Mouse (Mus musculus) hindbrain, embryonic 15.5 days (tissue): ENCODE results near the gene Clstn1. TPM values are rescaled to one million over a fixed set of nuclear protein-coding genes. Genes with fewer than 3 reads are reported as not detected.
A peak's percentile ranks its signal among the peaks of the same experiment; 100 is the strongest.

Experiments
- ATAC-seq: fragments of 200-750 bp; cut with Nextera tagmentation; 2 replicates; pipeline ENCODE4 v1.8.0; 2017; ENCODE audit warnings: low read depth, moderate number of reproducible peaks, moderate TSS enrichment; ENCODE audit not compliant: low FRiP score
- H3K27ac ChIP-seq: fragments of 300-500 bp; sonication (generic); replicated peaks from 2 replicates; pipeline ENCODE4 v1.5.1; 2015; ENCODE audit warnings: mild to moderate bottlenecking, inconsistent platforms
- H3K27me3 ChIP-seq: fragments of 300-500 bp; sonication (generic); 2 replicates; pipeline ENCODE4 v1.6.1; 2015; ENCODE audit warnings: control low read depth, inconsistent platforms
- H3K36me3 ChIP-seq: fragments of 300-500 bp; sonication (generic); 2 replicates; pipeline ENCODE4 v1.6.1; 2015; ENCODE audit warnings: control low read depth, inconsistent platforms
- H3K4me1 ChIP-seq: fragments of 300-500 bp; sonication (generic); replicated peaks from 2 replicates; pipeline ENCODE4 v1.6.1; 2015; ENCODE audit warnings: control low read depth, inconsistent platforms
- H3K4me2 ChIP-seq: fragments of 300-500 bp; sonication (generic); 2 replicates; pipeline ENCODE4 v1.6.1; 2015; ENCODE audit warnings: moderate library complexity, mild to moderate bottlenecking, inconsistent platforms
- H3K4me3 ChIP-seq: fragments of 300-500 bp; sonication (generic); 2 replicates; pipeline ENCODE4 v1.5.1; 2015; ENCODE audit warnings: mild to moderate bottlenecking, inconsistent platforms
- H3K9ac ChIP-seq: fragments of 300-500 bp; sonication (generic); 2 replicates; pipeline ENCODE4 v1.6.1; 2015; ENCODE audit warnings: inconsistent platforms
- H3K9me3 ChIP-seq: fragments of 300-500 bp; sonication (generic); 2 replicates; pipeline ENCODE4 v1.6.1; 2016; ENCODE audit warnings: control low read depth, inconsistent platforms
- WGBS: fragments of 180-500 bp; shearing (Covaris S2); methylation state at CpG from one replicate; pipeline ENCODE4 v1.1.7; 2015; 5-methylcytosine and 5-hydroxymethylcytosine counted together
- microRNA-seq: library from miRNA; unstranded; fragments of <30 nt; microRNA quantifications from one replicate; pipeline ENCODE4, GENCODE M21; 2016
- polyA plus RNA-seq: library from polyadenylated mRNA; unstranded; fragments of >200 nt; fragmentation: Nextera tagmentation; extraction: Ambion mirVana; gene quantifications from 2 replicates; pipeline ENCODE4 v1.2.1, GENCODE M21; 2015

Gene Clstn1
- polyA plus RNA-seq, 1 experiment from 2014 or later: 198 TPM

DNA sequence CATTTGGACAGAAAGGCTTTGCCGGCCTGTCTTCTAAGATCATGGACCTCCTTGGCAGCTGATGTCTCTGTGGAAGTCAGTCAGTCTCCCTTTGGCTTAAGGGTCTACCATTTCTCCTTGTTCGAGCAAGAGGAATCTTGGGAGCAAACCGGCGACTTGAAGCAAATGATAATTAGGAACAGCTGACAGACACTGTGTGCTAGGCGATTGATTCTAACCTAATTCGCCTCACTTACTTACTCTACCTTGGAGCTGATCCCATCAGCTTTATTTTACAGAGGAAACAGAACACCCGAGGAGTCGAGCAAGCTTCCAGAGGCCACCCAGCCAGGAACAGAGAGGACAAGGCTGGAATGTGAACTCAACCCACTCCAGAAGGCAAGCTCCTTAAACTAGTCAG, 105.1 kb downstream of the Clstn1 start:
- 72% methylated on average over 8 of the region's 8 CpGs for WGBS
- Histone ChIP-seq H3K36me3 (no peaks in the 10 kb centered on the region), H3K9me3 (no peaks in the 10 kb centered on the region), H3K4me3 (no peak overlapping the region), H3K4me2 (no peak overlapping the region), H3K27me3 (no peaks in the 10 kb centered on the region), H3K27ac (no peak overlapping the region), H3K4me1 (no peaks in the 10 kb centered on the region; the same call in 1 of the 2 replicates), H3K9ac (no peak overlapping the region)
- ATAC-seq: no peak

DNA sequence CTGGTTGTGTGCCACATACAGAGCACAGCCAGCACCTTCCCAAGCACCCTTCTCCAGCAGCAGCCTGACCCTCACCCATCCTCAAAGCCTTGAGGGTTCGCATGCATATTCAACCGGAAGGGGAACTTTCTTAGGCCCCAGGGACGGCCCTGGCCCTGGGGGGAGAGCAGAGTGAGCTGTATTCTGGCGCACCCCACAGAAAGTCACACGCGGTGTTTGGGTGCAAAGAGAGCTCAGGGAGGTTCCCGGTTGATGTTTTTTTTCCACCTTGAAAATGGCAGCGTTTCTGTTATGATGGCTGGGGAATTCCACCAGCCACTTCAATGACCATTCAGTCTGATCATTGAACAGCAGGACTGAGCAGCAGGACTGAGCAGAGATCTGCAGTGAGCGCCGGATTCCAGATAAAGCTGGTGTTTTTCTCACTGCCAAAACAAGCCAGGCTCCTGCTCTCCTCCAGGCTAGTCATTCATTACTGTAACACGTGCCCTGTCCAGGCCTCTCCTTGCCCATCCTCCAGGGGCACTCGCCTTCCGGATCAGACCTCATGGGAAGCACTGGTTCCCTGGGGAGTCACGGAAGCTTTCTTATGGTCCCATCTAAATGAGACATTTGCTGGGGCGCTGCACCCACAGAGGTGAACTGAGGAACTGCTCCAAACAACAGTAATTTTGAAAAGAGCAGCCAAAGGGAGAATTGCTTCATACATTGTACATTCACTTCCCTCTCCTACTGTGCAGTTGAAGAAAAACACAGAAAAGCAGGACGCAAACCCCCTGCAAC, 110.1 kb downstream of the Clstn1 start:
- no peak overlapping the region for H3K4me3 ChIP-seq
- no peak for ATAC-seq
- H3K4me2 ChIP-seq: 0 out of 2 replicates have a peak overlapping the region, but pooled peaks have one; percentile 1

DNA sequence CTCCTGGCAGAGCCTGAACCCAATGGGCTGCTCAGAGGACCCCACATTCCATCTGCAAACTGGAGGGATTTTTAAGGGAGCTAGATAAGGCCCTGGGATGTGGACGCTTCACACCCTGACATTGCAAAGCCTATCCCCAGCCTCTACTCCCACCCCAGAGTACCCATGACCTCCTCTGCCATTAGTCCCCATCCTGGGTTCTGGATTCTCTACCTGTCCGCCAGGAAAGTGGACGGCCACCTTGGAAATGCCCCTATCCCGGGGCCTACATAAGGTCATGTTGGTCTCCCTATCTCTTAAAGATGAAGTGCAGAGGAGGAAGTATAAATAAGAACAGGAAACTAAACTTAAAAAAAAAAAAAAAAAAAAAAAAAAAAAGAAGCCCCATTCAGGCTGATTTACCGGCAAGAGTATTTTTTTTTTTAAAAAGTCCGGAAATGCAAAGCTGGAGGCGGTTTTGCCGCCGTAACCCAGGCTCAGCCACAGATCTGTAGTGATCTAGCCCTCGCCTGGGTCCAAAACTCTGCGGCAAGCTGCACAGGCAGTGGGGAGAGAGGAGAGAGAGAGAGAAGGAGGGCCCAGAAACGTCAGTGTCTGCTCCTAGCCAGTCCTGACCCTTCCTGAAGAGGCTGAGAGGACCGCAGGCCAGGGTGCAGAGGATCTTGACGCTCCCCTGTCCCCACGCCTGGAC, 111.4 kb downstream of the Clstn1 start:
- Histone ChIP-seq H3K27ac (no peak overlapping the region), H3K4me2 (peak overlapping the region; percentile 82)

More for the DNA sequence above, 110.1 kb downstream of the Clstn1 start:
- Histone ChIP-seq H3K4me1 (peaks cover 10% of the 10 kb centered on the region), H3K27me3 (peaks cover 18% of the 10 kb centered on the region; the same call in 1 of the 2 replicates), H3K36me3 (no peaks in the 10 kb centered on the region), H3K9ac (no peak overlapping the region), H3K9me3 (no peaks in the 10 kb centered on the region), H3K27ac (no peak overlapping the region)
- WGBS: 28% methylated on average over 16 of the region's 16 CpGs

DNA sequence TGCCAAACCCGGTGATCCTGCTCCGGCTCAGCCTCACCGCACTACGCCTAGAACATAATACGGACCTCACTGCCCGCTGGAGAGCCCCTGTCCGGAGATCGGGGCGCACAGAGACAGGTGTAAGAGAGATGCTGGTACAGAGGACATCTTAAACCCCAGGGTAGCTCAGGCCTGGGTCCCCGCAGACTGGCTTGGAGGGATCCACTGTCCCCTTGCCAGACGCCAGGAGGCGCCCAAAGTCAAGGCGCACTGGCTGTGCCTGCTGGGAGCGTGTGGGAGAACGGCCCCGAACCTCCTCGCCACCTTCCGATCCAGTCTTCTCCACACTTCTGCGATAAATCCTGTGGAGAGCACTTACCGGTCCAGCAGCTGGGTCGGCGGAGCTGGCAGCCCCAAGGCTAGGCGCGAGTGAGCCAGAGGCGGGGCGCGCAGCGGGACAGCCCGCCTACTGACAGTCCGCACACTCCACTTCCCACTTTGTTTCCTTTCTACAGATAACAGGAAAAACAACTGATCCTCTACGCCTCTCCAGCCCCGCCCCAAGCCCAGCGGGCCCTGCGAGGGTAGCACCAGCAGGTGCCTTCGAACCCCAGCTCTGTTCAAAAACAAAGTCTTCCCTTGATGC, 112.0 kb downstream of the Clstn1 start:
- H3K4me1 ChIP-seq: peaks cover 10% of the 10 kb centered on the region
- no peaks in the 10 kb centered on the region for H3K36me3 ChIP-seq
- H3K9me3 ChIP-seq: no peaks in the 10 kb centered on the region
- H3K4me2 ChIP-seq: peak overlapping the region; percentile 82
- peaks cover 18% of the 10 kb centered on the region; the same call in 1 of the 2 replicates for H3K27me3 ChIP-seq
- peak overlapping the region; percentile 36 for H3K9ac ChIP-seq
- ATAC-seq: peak; percentile 45; the same call in 1 of the 2 replicates
- H3K27ac ChIP-seq: no peak overlapping the region
- H3K4me3 ChIP-seq: peak overlapping the region; percentile 43
- WGBS: 1% methylated on average over 35 of the region's 35 CpGs

More for the DNA sequence above, 111.4 kb downstream of the Clstn1 start:
- peaks cover 18% of the 10 kb centered on the region; the same call in 1 of the 2 replicates for H3K27me3 ChIP-seq
- no peaks in the 10 kb centered on the region for H3K9me3 ChIP-seq
- peak overlapping the region; percentile 43 for H3K4me3 ChIP-seq
- no peaks in the 10 kb centered on the region for H3K36me3 ChIP-seq
- no peak for ATAC-seq
- 25% methylated on average over 15 of the region's 15 CpGs for WGBS
- peaks cover 10% of the 10 kb centered on the region for H3K4me1 ChIP-seq
- no peak overlapping the region for H3K9ac ChIP-seq

Small RNAs within 50 kb of the gene (microRNA-seq; reads per million reads assigned to microRNA genes)
- gene Mir5616: 0.65 reads per million
- not detected for gene Mir7023

Other genes with a start within 250 kb of the Clstn1 start
- 57.5 and 63.6 TPM in 2 replicates for gene Ube4b, start 159.7 kb upstream of the Clstn1 start, polyA plus RNA-seq
- gene Rbp7, start 131.5 kb upstream of the Clstn1 start, polyA plus RNA-seq: not detected in 2 replicates
- 0.37 and 0.52 TPM in 2 replicates for gene Tmem274, start 109.1 kb upstream of the Clstn1 start, polyA plus RNA-seq
- gene Nmnat1, start 101.3 kb upstream of the Clstn1 start, polyA plus RNA-seq: 8.8 and 9.3 TPM in 2 replicates
- gene Lzic, start 101.2 kb upstream of the Clstn1 start, polyA plus RNA-seq: 39.4 and 40.8 TPM in 2 replicates
- 101 and 105 TPM in 2 replicates for gene Ctnnbip1, start 68.2 kb upstream of the Clstn1 start, polyA plus RNA-seq
- 15.3 and 16.6 TPM in 2 replicates for gene Pik3cd, start 116.1 kb downstream of the Clstn1 start, polyA plus RNA-seq
- gene Tmem201, start 151.6 kb downstream of the Clstn1 start, polyA plus RNA-seq: 44.2 and 53.3 TPM in 2 replicates
- gene Slc25a33, start 187.8 kb downstream of the Clstn1 start, polyA plus RNA-seq: 32.7 and 36.5 TPM in 2 replicates